Mouse (Mus musculus) layer of hippocampus, postnatal 10 days (tissue): ENCODE results near the gene Ralbp1. TPM values are rescaled to one million over a fixed set of nuclear protein-coding genes. Genes with fewer than 3 reads are reported as not detected.

Experiments used
- DNase-seq, 2 experiments: peaks; one replicate each; pipeline ENCODE4 v3.0.0; 2021; ENCODE audit warnings: low spot score in 2 of 2
- total RNA-seq, 2 experiments: library from RNA; stranded (reverse); gene quantifications; 2 replicates each; pipeline ENCODE4 v1.2.3; 2021

Gene Ralbp1
- total RNA-seq, 2 experiments from 2014 or later: 36.2 to 38.8 TPM

DNA sequence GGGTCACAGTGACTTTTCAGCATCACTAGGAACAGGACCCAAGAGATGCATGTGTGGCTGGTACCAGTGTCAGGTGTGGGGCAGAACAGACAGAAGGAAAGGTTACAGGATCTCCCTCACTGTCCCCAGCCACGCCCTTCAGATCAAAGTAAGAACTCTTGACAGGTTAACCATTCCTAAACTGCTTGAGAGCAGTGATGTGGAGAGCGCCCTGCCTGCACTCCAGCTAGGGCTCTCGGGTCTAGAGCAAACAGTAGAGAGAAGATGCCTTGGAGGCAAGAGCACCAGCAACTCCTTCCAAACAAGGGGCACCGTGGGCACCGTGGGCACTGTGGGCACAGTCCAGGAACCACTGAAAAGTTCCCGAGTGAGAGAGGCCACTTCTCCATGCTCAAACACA lies 32.3 kb downstream of the Ralbp1 start:
- no peak for DNase-seq

- DNase-seq: no peak
Observed at GRCm38 (mm10) chr17:65851749-65852148, 33.8 kb downstream of the Ralbp1 start.

DNA sequence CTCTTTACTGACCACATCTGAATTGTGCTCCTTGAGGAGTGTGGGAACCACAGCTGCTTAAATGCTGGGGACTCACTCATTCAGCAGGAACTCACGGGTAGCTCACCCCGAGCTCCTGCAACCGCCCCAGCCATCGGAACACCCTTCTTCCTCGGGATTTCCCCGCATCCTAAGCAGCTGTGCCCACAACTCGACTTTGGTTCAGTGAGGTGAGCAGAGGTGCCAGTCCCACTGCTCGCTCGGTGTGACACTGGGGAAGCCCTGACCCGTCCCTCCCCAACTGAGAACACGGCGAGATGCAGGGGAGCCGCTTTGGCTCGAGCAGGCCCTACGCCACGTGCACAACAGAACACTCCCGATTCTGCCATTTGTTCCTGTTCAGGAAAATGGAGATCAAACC lies 35.1 kb downstream of the Ralbp1 start:
- DNase-seq: no peak

GRCm38 (mm10) chr17:65847694-65848449 lies 37.7 kb downstream of the Ralbp1 start:
- peak; percentile 41 to 61 for DNase-seq

DNA sequence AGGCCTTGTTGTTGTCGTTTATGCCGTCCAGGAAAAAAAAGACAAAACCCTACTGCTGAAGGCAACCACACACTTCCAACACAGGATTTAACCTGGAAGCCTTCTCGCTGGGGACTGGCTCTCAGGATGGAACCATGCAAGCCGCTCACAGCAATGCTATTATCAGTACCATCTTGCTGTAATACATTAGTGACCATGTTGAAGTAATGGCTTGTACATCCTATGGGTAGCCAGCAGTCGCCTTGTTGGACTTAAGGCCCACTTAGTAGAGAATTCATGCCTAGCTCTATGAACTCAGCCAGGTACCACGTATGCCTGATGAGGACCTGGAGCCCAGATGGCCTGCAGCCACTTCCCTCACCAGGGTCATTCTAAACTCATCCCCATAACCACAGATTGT lies 40.2 kb downstream of the Ralbp1 start:
- no peak for DNase-seq

DNA sequence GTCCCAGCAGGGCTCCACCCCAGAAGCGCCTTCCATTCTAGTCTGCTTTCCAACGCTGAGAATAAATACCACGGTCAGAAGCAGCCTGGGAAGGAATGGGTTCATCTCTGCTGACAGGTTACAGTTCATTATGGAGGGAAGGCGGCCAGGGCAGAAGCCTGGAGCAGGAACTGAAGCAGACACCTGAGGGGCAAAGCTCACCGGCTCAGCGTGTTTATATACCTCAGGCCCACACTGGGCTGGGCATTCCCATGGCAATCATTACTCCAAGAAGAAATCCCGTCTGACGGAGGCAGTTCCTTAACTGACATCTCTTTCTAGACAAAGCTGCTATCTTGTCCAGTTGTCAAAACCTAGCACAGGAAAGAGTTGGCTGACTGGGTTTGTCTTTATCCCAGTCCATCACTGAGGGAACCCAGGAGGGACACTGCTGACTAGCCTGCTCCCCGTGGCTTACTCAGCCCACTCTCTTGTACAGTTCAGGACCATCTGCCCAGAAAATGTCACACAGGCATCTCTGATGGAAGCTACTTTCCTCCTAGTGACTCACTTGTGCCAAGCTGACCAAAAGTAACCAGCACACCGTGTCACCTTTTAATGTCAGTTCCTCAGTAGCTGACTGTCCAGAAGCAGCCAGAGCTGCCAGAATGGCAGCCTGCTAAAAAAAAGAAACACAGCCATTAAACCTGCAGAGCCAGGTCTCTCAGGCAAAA lies 42.8 kb downstream of the Ralbp1 start:
- no peak for DNase-seq

DNA sequence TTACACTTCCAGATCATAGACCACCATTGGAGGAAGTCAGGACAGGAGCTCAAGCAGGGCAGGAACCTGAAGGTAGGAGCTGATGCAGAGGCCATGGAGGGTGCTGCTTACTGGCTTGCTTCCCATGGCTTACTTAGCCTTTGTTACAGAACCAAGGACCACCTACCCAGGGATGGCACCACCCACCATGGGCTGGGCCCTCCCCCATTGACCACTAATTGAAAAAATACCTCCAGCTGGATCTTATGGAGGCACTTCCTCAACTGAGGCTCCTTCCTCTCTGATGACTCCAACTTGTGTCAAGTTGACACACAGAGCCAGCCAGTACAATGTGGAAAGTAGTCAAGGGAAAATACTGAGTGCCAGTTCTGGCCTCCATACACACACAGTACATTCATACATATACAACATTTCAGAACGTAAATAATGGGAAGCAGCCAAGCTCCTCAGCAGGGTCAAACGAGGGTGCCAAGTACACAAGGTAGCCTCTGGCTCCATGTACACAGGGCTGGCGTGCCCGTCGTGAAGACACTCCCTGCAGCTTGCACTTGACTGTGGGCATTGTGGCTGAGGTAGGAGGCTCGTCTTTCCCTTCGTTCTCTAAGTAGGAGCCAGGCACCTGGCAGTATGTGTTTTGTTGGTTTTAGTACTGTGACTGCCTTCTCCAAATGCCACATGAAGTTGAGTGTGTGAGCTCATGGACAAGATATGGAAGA lies 45.9 kb downstream of the Ralbp1 start:
- DNase-seq: no peak

DNA sequence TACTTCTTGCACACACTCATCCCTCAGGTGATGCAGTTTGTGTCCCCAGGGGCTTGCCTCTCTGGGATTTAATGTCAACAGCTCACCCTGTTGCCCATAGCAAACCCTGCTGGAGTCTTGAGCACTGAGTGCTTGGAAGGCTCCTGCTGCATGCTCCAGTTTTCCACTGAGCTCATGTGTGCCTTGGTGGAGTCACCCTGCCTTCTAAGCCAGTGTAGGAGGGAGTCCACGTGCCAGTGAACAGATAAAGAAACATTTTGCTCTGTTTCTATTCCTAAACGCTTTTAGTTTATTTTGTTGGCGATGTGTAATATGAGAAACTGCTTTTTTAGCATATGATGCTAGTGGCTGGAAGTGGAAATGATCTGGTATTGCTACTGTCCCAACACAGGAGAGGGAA lies 48.9 kb downstream of the Ralbp1 start:
- no peak for DNase-seq

GRCm38 (mm10) chr17:65833891-65834290 lies 51.7 kb downstream of the Ralbp1 start:
- no peak for DNase-seq

GRCm38 (mm10) chr17:65830216-65830863 lies 55.3 kb downstream of the Ralbp1 start:
- no peak for DNase-seq

DNA sequence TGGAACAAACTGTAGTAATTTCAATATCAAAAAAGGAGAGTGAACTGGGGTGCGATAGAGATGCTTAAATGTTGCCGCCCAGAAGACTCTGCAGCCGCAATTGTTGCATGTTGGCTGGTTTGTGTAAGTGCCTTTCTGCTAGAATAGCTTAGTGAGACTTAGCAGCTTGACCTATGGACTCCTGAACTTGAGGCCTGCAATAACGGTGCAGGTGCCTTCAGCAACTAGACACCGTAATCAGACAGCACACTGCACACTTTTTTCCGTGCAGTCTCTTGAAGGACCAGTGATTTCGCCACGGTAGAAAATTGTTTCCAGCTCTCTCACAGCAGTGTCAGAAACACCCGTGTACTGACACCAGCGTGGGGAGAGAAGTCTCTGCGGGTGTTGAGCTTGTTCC lies 56.6 kb downstream of the Ralbp1 start:
- DNase-seq: no peak

- no peak for DNase-seq
Observed at GRCm38 (mm10) chr17:65827904-65828303, 57.7 kb downstream of the Ralbp1 start.

DNA sequence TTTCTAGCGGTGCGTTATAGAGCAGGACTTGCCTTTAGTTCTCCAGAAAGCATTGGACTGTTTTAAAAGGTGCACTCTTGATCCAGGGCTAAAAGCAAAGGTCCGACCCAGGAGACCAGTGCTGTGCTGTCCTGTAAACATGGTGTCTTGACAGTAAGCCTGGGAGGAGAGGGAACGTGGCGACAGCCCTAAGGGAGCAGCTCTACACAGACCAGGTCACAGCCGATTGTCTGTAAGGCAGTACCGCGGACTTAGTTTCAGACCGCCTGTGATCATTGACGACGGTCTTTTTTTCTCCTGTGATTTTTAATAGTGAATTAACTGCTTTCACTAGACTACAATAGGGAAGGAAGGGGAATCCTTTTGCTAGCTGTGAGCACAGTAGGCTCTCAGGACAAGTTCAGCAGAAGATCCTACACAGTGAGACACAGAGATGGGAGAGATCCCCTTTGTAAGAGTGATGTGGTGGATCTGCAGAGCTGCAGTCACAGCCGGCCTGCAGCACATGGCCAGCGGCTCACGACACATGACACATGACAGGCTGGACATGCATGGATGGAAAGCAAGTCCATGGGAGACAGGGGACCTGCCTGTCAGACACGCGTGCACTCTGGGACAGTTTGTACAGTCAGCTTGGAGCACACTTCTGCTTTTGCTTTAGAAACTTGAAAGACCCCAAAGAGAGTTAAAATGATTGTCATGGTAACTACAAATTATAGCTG lies 58.3 kb downstream of the Ralbp1 start:
- no peak for DNase-seq

GRCm38 (mm10) chr17:65826257-65826656 lies 59.3 kb downstream of the Ralbp1 start:
- no peak for DNase-seq

DNA sequence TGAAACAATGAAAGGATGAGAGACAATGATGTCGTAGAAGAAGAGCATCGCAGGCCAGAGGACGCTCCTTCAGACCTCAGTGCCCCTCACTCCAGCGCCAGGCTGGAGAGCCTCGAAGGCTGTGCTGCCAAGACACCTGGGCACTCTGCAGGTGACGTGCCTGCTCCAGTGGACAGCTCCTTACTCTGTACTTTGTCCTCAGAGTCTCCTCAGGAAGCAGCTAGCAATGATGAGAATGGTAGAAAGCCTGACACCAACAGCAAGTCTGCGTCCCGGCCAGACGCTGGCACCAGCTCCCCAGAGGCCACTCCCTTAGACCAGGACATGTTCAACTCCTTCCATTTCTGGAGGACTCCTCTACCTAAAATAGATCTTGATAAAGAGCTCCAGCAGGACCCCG lies 61.4 kb downstream of the Ralbp1 start:
- DNase-seq: no peak

DNA sequence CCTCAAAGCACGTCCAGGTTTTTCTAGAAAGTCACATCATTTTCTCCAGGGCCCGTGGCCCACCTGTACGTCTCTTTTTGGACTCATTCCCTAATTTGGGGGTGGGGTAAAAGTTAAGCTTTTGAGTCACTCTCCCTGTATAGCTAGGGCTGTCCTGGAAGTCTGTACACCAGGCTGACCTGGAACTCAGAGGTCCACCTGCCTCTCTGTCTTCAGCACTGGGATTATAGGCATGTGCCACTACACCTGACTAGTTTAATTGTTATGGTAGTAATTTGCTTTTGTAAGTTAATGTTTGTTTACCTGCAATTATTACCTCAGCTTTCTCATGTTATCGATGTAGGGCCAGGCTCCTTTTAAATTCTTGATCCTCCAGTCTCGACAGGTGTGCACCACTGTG lies 63.2 kb downstream of the Ralbp1 start:
- DNase-seq: no peak

DNA sequence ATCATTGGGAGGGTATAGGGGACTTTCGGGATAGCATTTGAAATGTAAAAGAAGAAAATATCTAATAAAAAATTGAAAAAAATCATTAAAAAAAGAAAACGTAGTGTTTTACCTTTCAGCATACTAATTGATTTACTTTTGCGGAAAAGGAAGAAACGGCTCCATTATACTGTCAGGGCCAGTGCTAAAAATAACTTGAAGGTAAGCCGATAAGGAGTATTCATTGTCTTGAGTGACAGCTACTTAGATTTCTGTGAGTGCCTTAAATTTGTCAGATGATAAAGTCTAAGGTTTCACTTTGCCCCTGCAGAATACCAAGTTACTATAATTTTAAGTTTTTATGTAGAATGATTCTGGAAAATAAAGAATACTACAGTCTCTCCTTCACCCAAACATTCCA lies 65.4 kb downstream of the Ralbp1 start:
- DNase-seq: no peak

GRCm38 (mm10) chr17:65813763-65814162 lies 71.8 kb downstream of the Ralbp1 start:
- DNase-seq: no peak

- no peak for DNase-seq
Observed at GRCm38 (mm10) chr17:65811032-65811431, 74.6 kb downstream of the Ralbp1 start.

- no peak for DNase-seq
Observed at GRCm38 (mm10) chr17:65806416-65806815, 79.2 kb downstream of the Ralbp1 start.

DNA sequence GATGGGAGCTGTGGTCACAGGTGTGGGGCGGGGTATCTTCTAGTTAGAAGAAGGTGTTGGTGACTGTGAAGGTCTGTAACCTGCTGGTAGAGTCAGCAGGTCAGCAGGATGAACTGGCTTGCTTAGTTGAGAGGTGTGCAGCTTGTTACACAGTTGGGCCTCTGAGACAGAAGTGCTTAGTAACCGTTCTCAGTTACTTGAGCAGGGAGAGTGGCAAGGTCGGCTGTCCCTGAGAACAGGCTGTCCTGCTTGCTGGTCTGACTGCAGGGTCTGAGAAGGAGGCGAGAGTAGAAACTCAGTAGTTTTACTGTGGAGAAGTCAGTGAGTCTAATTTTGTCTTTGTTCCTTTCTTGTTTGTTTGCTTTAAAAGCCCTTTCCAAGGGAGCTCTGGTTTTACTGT lies 79.6 kb downstream of the Ralbp1 start:
- DNase-seq: no peak
